Mouse (Mus musculus) spleen, adult 18-20 months (tissue): ENCODE data around the gene Dynlt1f.
"Not testable (repeated sequence)": the region's sequence is repeated elsewhere in the genome, so short reads cannot be mapped to it uniquely, and the experiment has no call there.

Experiments
- DNase-seq, 2 experiments: peaks; one replicate each; pipeline ENCODE4 v3.0.0; 2022; ENCODE audit warnings: mixed read lengths in 2 of 2

Dynlt1f gene

GRCm38 (mm10) chr17:6655567-6656281 lies at the start of gene Dynlt1f:
Gene Dynlt1f (minus strand): TSS chr17:6655900.
- peak; percentile 73 to 74 for DNase-seq

GRCm38 (mm10) chr17:6703381-6704270 lies 47.9 kb upstream of the Dynlt1f start:
- not testable (repeated sequence) for DNase-seq

GRCm38 (mm10) chr17:6702625-6703221 lies 47.0 kb upstream of the Dynlt1f start:
- not testable (repeated sequence) for DNase-seq

DNA sequence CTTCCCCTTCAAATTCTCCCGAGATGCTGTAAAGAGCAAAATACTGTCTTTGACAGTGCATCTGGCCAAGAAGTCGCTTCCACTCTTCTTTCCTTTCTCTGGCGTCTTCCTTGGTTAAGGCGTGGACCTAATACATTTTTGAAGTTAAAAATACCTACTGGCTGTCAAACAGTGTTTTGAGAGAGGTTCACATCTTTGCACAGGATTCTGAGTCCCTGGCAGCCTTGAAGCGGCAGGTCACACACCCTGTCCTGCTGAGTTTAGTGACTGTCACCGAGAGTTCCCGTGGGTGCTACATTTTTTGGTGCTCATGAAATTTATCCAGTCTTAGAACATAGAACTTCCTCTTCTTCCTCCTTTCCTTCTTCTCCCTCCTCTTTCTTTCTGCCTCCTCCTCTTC lies 44.4 kb upstream of the Dynlt1f start:
- not testable (repeated sequence) for DNase-seq

DNA sequence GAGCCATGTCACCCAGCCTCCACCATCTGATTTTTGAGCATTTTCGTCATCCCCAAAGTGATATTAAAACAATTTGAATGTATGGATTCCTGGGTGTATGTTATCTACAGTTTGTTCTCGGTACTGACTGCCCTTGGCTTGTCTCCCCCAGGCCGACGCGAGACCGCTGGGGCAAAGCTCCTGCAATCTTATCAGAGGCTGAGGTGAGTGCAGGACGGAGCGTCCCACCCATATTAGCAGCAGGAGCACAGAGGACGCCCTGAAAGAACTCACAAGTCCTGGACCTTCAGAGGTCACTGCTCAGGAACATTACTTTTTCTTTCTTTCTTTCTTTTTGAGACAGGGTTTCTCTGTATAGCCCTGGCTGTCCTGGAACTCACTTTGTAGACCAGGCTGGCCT lies 43.8 kb upstream of the Dynlt1f start:
- DNase-seq, result not testable (repeated sequence)

GRCm38 (mm10) chr17:6697224-6697775 lies 41.6 kb upstream of the Dynlt1f start:
- peak in 1 of 2 experiments; percentile 38 for DNase-seq

GRCm38 (mm10) chr17:6696521-6696920 lies 40.8 kb upstream of the Dynlt1f start:
- not testable (repeated sequence) for DNase-seq

DNA sequence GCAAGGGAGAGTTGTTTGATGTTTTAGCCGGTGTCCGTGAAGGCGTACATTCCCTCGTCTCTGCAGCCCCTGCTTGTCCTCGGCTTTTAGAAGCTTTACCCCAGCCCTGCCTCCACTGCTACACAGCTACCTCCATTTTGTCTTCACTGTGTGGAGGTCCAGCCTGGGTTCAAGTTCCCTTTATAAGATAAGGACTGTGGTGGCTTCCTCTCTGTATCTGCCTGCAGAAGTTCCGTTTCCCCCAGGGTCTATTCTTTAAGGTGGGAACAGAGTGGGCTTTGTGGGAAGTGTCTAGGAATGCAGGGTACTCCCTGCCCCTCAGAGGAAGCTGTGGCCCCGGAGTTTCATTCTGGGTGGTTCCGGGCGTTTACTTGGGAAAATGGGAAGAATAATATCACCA lies 40.0 kb upstream of the Dynlt1f start:
- not testable (repeated sequence) for DNase-seq

GRCm38 (mm10) chr17:6691596-6691995 lies 35.9 kb upstream of the Dynlt1f start:
- DNase-seq, result peak; percentile 48 to 82

DNA sequence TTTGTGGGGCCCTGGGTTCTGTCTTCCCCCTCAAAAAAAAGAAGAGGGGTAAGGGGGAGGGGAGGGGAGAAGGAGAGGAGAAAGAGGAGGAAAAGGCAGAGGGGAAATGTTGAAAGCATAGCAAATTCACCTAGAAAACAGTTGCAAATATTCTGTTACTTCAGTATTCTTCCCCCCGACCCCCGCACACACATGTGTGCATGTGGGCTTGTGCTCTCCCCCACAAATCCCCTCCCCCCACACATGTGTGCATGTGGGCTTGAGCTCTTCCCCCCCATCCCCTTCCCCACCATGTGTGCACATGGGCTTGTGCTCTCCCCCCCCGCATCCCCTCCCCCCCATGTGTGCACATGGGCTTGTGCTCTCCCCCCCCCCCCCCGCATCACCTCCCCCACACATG lies 33.6 kb upstream of the Dynlt1f start:
- not testable (repeated sequence) for DNase-seq

DNA sequence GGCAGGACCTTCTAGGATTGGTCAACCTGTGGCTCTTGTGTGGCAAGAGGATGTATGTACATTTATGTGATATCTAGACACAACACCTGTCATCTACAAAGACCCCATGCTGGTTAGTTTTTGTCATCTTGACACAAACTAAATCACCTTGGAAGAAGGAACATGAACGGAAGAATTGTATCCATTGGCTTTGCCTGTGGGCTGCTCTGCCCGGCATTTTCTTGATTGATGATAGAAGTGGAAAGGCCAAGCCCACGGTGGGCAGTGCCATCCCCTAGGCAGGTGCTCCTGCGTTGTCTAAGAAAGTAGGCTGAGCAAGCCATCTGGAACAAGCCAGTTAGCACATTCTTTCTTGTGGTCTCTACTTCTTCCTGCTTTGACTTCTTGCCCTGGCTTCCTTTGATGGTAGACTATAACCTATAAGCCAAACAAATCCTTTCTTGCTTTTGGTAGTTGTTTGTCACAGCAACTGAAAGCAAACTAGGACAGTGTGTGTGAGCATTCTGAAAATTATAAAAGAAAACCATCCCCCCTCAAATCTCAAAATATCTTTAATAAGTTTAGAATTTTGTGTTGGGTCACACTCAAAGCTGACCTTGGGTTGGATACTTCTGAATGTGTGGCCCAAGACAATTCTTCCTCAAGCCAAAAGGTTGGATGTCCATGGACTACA lies 30.7 kb upstream of the Dynlt1f start:
- not testable (repeated sequence) for DNase-seq

DNA sequence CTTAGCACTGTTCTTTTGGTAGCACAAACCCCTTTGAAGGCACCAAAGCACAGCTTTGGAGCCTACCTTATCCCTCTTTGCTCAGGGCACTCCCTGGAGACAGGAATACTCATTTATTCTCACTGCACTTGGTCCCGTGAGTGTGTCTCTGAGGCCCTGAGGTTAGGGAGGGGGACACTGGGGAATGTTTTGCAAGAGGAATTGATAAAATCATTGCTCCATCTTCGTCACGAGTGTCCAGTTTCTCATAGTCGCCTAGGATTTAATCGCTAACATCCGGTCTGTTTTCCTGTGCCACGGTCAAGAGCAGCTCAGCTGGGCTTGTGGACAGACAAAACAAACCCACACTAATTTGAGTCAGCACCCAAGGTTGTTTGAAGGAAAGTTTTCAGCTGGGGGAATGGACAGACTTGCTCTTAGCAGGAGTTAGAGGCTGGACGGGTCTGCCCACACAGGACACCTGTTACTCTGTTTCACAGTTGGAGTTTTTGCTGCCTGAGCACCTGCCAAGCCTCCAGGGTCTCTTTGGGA lies 29.7 kb upstream of the Dynlt1f start:
- DNase-seq, result not testable (repeated sequence)

DNA sequence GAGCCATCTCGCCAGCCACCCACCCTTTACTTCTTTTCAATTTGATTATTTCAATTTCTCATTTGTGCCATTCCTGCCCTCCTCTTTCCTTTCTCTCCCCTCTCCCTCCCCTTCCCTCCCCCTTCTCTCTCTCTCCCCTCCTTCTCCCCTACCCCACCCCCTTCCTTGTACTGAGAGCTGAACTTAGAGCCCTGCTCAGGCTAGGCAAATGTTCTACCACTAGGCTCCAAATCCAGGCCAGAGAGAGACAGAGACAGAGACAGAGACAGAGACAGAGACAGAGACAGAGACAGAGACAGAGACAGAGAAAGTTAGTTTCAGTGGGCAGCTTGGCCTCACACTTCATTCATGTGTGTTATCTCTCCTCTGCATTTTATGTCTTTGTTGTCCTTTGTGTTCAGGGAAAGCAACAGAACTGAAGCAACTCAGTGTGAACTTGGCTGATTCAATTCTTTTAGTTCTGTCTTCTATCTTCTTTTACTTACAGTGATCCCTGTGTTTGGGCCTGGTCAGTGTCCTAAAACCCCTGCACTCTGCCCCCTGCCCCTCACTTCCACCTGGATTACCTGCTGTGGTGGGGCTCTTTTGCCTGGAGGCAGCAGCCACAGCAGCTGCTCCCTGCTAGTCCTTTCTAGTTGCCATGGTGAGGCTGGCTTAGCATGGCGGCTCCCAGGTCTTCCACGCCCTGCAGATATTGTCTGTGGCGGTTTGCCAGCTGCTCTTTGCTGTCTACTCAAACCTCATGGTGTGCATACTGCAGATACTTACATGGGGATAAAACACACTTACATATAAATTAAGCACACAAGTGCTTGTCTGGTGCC lies 29.0 kb upstream of the Dynlt1f start:
- DNase-seq, result not testable (repeated sequence)

GRCm38 (mm10) chr17:6683702-6684101 lies 28.0 kb upstream of the Dynlt1f start:
- DNase-seq, result not testable (repeated sequence)

- DNase-seq, result not testable (repeated sequence)
Observed at GRCm38 (mm10) chr17:6681721-6682120, 26.0 kb upstream of the Dynlt1f start.

- not testable (repeated sequence) for DNase-seq
Observed at GRCm38 (mm10) chr17:6678063-6678462, 22.4 kb upstream of the Dynlt1f start.

GRCm38 (mm10) chr17:6674297-6674696 lies 18.6 kb upstream of the Dynlt1f start:
- not testable (repeated sequence) for DNase-seq

GRCm38 (mm10) chr17:6668522-6668921 lies 12.8 kb upstream of the Dynlt1f start:
- DNase-seq, result not testable (repeated sequence)

DNA sequence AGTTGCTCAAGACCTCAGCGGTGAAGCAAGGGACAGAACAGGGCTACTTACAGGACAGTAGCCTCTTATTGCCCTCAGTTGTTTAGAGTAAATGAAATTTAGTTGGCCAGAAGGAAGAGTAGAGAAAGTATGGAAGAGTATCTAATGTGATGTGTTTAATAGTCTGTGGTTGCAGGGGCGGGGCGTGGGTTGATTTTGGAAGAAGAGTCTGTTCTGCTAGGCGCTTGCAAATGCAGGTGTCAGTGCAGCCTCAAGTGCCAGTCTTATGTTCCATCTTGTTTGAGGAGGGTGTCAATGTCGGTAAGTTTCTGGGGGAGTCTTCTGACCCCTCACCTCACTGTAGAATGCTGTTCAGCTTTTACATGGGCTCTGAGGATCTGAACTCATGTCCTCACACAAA lies 9.7 kb upstream of the Dynlt1f start:
- not testable (repeated sequence) for DNase-seq

GRCm38 (mm10) chr17:6662840-6663239 lies 7.1 kb upstream of the Dynlt1f start:
- not testable (repeated sequence) for DNase-seq
